Mouse (Mus musculus): ENCODE data around the gene Nadk2. TPM values are rescaled to one million over a fixed set of nuclear protein-coding genes. Genes with fewer than 3 reads are reported as not detected.

Nadk2 gene
- polyA plus RNA-seq, 1 experiment from 2014 or later = 44.6 TPM

DNA sequence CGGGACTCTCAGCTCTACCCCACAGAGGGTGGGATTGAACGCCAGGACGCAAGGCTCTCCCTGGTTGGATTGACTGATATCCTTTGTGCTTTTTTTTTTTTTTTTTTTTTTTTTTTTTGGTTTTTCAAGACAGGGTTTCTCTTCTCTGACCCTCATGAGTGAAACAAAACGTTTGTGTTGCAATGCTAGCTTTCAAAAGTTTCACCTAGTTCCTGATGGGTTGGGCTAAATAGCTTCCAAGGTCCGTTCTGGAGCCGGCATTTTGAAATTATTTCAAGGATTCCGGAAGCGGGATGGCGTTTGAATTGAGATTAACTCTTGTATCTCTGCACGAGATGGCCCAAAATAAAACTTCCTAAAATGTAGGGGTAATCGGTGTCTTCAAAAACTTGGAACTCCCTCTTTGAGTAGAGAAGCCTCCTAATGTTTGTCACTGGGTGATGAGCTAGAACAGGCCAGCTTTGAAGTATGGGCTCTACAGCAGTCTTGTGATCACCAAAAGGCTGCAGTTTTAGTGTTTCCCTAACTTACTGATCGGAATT lies 2.1 kb downstream of the Nadk2 start:
- H3K4me3 ChIP-seq (ENCODE audit: low read depth, low read length) = peak overlapping the region; percentile 92
- H3K4me2 ChIP-seq (ENCODE audit: low read length) = peak overlapping the region; percentile 62
- peaks cover 28% of the 10 kb centered on the region for H3K4me1 ChIP-seq (replicated peaks; ENCODE audit: control insufficient read depth, insufficient read depth, low read length)
- no peaks in the 10 kb centered on the region for H3K9me3 ChIP-seq (ENCODE audit: control insufficient read depth, low read length)
- H3K36me3 ChIP-seq (ENCODE audit: control insufficient read depth, insufficient read depth, low read length) = no peaks in the 10 kb centered on the region
- WGBS = 18% methylated on average over 12 of the region's 12 CpGs
- H3K9ac ChIP-seq (ENCODE audit: low read length) = peak overlapping the region; percentile 92; the same call in 1 of the 2 replicates
- no peaks in the 10 kb centered on the region for H3K27me3 ChIP-seq (replicated peaks; ENCODE audit: control insufficient read depth, insufficient read depth, low read length)
- ATAC-seq (replicated peaks; ENCODE audit: low FRiP score, low TSS enrichment, low read depth) = no peak
- peak; percentile 58 for DNase-seq (ENCODE audit: low spot score)
- no peak overlapping the region for H3K27ac ChIP-seq (ENCODE audit: low read depth)

DNA sequence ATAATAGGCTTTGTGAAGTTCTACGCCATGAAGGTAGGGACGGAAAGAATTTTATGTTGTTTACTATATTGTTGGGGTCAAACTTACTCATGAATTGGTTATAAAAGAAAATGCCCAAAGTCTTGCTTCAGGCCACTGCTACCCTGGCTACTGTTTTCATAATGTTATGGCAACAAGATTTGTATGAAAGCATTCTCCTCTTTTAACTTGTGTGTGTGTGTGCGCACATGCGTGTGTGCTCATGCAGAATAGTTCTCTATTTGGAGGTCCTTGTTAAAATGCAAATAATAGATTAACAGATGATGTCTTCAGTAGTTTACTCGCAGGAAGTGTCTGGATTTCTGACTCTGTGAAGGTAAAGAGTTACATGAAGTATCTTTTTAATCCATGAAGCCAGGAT lies 2.6 kb downstream of the Nadk2 start:
- Histone ChIP-seq H3K4me1 (replicated peaks; ENCODE audit: control insufficient read depth, insufficient read depth, low read length) (peaks cover 28% of the 10 kb centered on the region), H3K9me3 (ENCODE audit: control insufficient read depth, low read length) (no peaks in the 10 kb centered on the region), H3K9ac (ENCODE audit: low read length) (no peak overlapping the region), H3K4me2 (ENCODE audit: low read length) (peak overlapping the region; percentile 62), H3K27ac (ENCODE audit: low read depth) (no peak overlapping the region), H3K36me3 (ENCODE audit: control insufficient read depth, insufficient read depth, low read length) (no peaks in the 10 kb centered on the region), H3K4me3 (ENCODE audit: low read depth, low read length) (peak overlapping the region; percentile 92), H3K27me3 (replicated peaks; ENCODE audit: control insufficient read depth, insufficient read depth, low read length) (no peaks in the 10 kb centered on the region)
- WGBS = 65% methylated on average over 5 of the region's 5 CpGs
- no peak for ATAC-seq (replicated peaks; ENCODE audit: low FRiP score, low TSS enrichment, low read depth)
- DNase-seq (ENCODE audit: low spot score) = no peak

DNA sequence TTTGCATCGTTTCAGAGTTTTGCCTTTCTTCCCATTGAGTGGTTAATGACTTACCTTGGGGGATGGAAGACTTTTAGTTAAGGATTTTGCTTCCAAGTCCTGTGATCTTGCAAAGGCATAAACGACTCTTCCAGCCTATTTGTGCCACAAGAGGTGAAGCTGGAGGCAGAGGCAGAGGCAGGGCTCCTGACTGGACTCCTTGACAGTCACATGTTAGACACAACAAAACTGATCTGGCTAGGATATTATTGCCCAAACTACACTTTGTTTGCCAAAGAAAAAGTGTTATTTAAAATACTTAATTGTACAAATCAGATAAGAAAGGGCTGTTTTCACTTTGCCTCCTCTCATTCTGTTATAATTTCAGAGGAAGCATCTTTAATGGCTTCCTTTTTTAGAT lies 3.1 kb downstream of the Nadk2 start:
- Histone ChIP-seq H3K4me2 (ENCODE audit: low read length) (peak overlapping the region; percentile 62), H3K36me3 (ENCODE audit: control insufficient read depth, insufficient read depth, low read length) (no peaks in the 10 kb centered on the region), H3K4me3 (ENCODE audit: low read depth, low read length) (no peak overlapping the region), H3K27me3 (replicated peaks; ENCODE audit: control insufficient read depth, insufficient read depth, low read length) (no peaks in the 10 kb centered on the region), H3K9ac (ENCODE audit: low read length) (no peak overlapping the region), H3K27ac (ENCODE audit: low read depth) (no peak overlapping the region), H3K9me3 (ENCODE audit: control insufficient read depth, low read length) (no peaks in the 10 kb centered on the region), H3K4me1 (replicated peaks; ENCODE audit: control insufficient read depth, insufficient read depth, low read length) (peaks cover 33% of the 10 kb centered on the region)
- 11% methylated on average over 2 of the region's 2 CpGs for WGBS
- no peak for DNase-seq (ENCODE audit: low spot score)
- ATAC-seq (replicated peaks; ENCODE audit: low FRiP score, low TSS enrichment, low read depth) = no peak

DNA sequence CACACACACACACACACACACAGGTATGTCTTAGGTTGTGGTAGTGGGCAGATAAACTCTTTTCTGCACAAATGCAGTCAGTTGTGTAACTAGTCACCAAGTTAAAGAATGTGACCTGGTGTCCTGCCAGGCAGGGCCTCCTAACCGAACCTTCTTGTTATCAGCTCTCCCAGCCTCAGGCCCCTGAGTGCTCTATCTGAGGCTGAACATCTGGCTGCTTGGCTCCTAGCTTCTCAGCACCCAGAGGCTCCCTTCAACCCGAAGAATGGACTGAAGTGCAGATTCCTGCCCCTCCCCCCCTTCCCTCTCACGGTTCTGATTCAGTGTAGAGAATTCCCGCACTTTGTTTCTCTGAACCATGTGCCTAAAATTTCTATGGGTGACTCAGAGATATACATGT lies 3.6 kb downstream of the Nadk2 start:
- no peaks in the 10 kb centered on the region for H3K9me3 ChIP-seq (ENCODE audit: control insufficient read depth, low read length)
- H3K27ac ChIP-seq (ENCODE audit: low read depth) = 0 out of 2 replicates have a peak overlapping the region, but pooled peaks have one; percentile 5
- peaks cover 38% of the 10 kb centered on the region for H3K4me1 ChIP-seq (replicated peaks; ENCODE audit: control insufficient read depth, insufficient read depth, low read length)
- peak overlapping the region; percentile 26; the same call in 1 of the 2 replicates for H3K4me2 ChIP-seq (ENCODE audit: low read length)
- no peak overlapping the region for H3K9ac ChIP-seq (ENCODE audit: low read length)
- WGBS = 3% methylated on average over 4 of the region's 4 CpGs
- no peak for DNase-seq (ENCODE audit: low spot score)
- ATAC-seq (replicated peaks; ENCODE audit: low FRiP score, low TSS enrichment, low read depth) = no peak
- H3K27me3 ChIP-seq (replicated peaks; ENCODE audit: control insufficient read depth, insufficient read depth, low read length) = no peaks in the 10 kb centered on the region
- H3K4me3 ChIP-seq (ENCODE audit: low read depth, low read length) = no peak overlapping the region
- H3K36me3 ChIP-seq (ENCODE audit: control insufficient read depth, insufficient read depth, low read length) = no peaks in the 10 kb centered on the region

DNA sequence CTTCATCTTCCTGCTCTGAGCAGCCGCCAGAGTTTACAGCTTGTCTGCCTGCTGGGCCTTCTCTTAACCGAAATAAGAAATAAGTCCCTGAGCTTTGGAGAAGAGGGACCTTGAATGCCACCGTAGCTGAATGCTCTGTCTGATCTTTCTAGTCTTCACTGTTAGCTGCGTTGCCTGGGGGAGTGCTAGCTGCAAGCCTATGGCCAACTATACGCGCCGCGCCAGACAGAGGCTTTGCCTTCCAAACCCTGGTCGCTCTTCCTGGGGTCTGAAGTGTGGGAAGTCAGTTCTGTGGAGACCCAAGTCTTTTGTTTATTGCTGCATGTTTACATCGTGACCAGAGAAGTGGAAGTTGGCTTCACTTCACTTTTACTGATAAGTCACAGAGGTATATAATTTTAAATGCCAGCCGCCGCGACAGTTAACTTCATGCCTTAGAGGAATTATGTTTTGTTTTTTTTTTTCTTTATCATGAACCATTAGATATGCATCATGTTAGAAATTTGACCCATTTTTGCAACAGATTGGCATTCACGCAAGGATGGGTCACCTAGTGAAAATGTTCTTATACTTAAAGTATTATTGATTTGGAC lies 4.6 kb downstream of the Nadk2 start:
- Histone ChIP-seq H3K9me3 (ENCODE audit: control insufficient read depth, low read length) (no peaks in the 10 kb centered on the region), H3K4me2 (ENCODE audit: low read length) (peak overlapping the region; percentile 26), H3K4me3 (ENCODE audit: low read depth, low read length) (no peak overlapping the region), H3K4me1 (replicated peaks; ENCODE audit: control insufficient read depth, insufficient read depth, low read length) (peaks cover 32% of the 10 kb centered on the region), H3K27me3 (replicated peaks; ENCODE audit: control insufficient read depth, insufficient read depth, low read length) (no peaks in the 10 kb centered on the region), H3K27ac (ENCODE audit: low read depth) (0 out of 2 replicates have a peak overlapping the region, but pooled peaks have one; percentile 17), H3K36me3 (ENCODE audit: control insufficient read depth, insufficient read depth, low read length) (no peaks in the 10 kb centered on the region), H3K9ac (ENCODE audit: low read length) (0 out of 2 replicates have a peak overlapping the region, but pooled peaks have one; percentile 6)
- no peak for DNase-seq (ENCODE audit: low spot score)
- WGBS = 35% methylated on average over 14 of the region's 14 CpGs
- no peak for ATAC-seq (replicated peaks; ENCODE audit: low FRiP score, low TSS enrichment, low read depth)

DNA sequence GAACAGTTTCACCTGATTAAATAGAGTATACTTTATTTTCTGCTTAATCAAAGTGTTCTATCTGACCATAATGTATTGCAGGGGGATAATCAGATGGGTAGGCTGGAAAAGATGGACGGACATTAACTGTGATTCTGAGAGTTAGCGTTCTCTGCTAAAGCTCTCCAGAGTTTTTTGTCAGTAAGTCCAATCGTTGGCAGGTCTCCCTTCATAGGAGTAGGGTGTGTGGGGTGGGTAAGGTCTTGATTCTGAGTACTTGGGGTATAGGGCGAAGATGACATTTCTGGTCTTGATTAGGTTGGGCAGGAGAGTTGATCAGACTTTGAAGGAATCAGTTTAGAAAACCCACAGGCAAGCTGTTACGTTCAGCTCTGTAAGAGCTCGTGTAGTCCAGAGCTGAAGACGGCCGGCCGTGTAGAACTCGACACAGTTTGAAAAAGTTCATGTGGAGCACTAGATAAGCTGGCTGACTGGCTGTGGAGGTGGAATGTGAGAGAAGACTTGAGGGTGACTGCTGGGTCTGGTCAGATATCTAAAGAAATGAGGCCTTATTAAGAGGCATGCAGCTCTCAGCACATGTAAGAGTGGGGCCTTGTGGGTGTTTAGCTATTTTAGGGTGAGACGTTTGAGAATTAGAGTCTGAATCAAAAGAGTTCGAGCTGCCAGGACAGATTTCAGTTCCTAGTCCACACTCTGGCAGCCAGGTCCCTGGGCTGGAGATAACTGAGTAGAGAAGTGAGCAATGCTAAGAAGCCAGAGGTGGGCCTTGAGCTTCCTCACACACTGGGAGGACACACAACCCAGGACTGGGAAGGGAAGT lies 7.6 kb downstream of the Nadk2 start:
- Histone ChIP-seq H3K9me3 (ENCODE audit: control insufficient read depth, low read length) (no peaks in the 10 kb centered on the region), H3K4me2 (ENCODE audit: low read length) (no peak overlapping the region; the same call in 1 of the 2 replicates), H3K27ac (ENCODE audit: low read depth) (peak overlapping the region; percentile 27; the same call in 1 of the 2 replicates), H3K9ac (ENCODE audit: low read length) (no peak overlapping the region), H3K4me3 (ENCODE audit: low read depth, low read length) (no peak overlapping the region), H3K4me1 (replicated peaks; ENCODE audit: control insufficient read depth, insufficient read depth, low read length) (peaks cover 36% of the 10 kb centered on the region), H3K36me3 (ENCODE audit: control insufficient read depth, insufficient read depth, low read length) (no peaks in the 10 kb centered on the region), H3K27me3 (replicated peaks; ENCODE audit: control insufficient read depth, insufficient read depth, low read length) (no peaks in the 10 kb centered on the region)
- 66% methylated on average over 12 of the region's 12 CpGs for WGBS
- DNase-seq (ENCODE audit: low spot score) = no peak
- ATAC-seq (replicated peaks; ENCODE audit: low FRiP score, low TSS enrichment, low read depth) = peak; percentile 36; the same call in 1 of the 2 replicates

DNA sequence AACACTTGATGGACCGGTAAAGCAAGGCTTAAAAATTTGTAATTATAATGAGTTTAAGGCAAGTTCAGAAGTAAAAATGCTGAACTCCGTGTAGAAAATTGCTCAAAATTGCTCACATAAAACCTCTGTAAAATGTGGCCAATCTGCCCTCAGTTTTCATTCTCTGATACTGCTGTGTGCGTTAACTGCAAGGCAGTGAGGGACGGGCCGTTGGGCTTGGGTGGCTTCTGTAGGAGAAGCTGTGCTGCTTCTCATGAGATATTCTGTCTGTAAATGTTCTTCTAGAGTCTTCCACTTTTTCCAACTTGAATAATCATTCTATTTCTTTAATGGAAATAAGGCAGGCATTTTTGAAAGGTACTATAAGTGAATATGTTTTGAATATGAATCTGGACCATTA lies 8.6 kb downstream of the Nadk2 start:
- H3K4me1 ChIP-seq (replicated peaks; ENCODE audit: control insufficient read depth, insufficient read depth, low read length) = peaks cover 31% of the 10 kb centered on the region
- H3K9ac ChIP-seq (ENCODE audit: low read length) = no peak overlapping the region
- no peaks in the 10 kb centered on the region for H3K27me3 ChIP-seq (replicated peaks; ENCODE audit: control insufficient read depth, insufficient read depth, low read length)
- no peak overlapping the region for H3K4me3 ChIP-seq (ENCODE audit: low read depth, low read length)
- H3K4me2 ChIP-seq (ENCODE audit: low read length) = peak overlapping the region; percentile 4; the same call in 1 of the 2 replicates
- WGBS = 60% methylated on average over 5 of the region's 5 CpGs
- no peak for DNase-seq (ENCODE audit: low spot score)
- no peaks in the 10 kb centered on the region for H3K9me3 ChIP-seq (ENCODE audit: control insufficient read depth, low read length)
- no peak overlapping the region for H3K27ac ChIP-seq (ENCODE audit: low read depth)
- peaks cover 5% of the 10 kb centered on the region; the same call in 1 of the 2 replicates for H3K36me3 ChIP-seq (ENCODE audit: control insufficient read depth, insufficient read depth, low read length)
- ATAC-seq (replicated peaks; ENCODE audit: low FRiP score, low TSS enrichment, low read depth) = no peak

DNA sequence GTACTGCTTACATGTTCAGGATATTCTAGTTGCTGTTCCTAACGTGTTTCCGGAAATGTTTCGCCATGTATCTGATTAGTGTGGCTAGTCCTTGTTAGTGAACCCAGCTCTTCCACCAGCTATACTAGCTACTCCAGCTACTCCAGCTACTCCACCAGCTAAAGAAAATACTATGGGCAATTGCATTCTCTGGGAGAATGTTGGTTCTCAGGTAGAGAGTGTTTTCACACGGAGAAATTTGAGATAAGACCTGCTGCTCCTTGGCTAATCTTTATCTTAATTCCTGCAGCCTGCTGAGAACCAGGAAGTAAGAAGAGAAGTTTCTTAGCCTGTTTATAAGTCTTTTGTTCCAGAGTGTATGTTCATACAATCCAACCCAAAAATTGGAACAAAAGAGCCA lies 9.1 kb downstream of the Nadk2 start:
- DNase-seq (ENCODE audit: low spot score) (no peak), ATAC-seq (replicated peaks; ENCODE audit: low FRiP score, low TSS enrichment, low read depth) (no peak)
- 62% methylated on average over 4 of the region's 4 CpGs for WGBS
- Histone ChIP-seq H3K9me3 (ENCODE audit: control insufficient read depth, low read length) (no peaks in the 10 kb centered on the region), H3K4me2 (ENCODE audit: low read length) (no peak overlapping the region), H3K27ac (ENCODE audit: low read depth) (no peak overlapping the region), H3K9ac (ENCODE audit: low read length) (no peak overlapping the region), H3K27me3 (replicated peaks; ENCODE audit: control insufficient read depth, insufficient read depth, low read length) (no peaks in the 10 kb centered on the region), H3K36me3 (ENCODE audit: control insufficient read depth, insufficient read depth, low read length) (peaks cover 5% of the 10 kb centered on the region; the same call in 1 of the 2 replicates), H3K4me3 (ENCODE audit: low read depth, low read length) (no peak overlapping the region), H3K4me1 (replicated peaks; ENCODE audit: control insufficient read depth, insufficient read depth, low read length) (peaks cover 25% of the 10 kb centered on the region)

Data from intestine, embryonic 14.5 days (tissue).